Mouse (Mus musculus): Measurements from ENCODE around the gene Nfkbid. TPM values are rescaled to one million over a fixed set of nuclear protein-coding genes. Genes with fewer than 3 reads are reported as not detected.

The Nfkbid gene
- polyA plus RNA-seq, 1 experiment from 2014 or later, result 1.3 TPM

DNA sequence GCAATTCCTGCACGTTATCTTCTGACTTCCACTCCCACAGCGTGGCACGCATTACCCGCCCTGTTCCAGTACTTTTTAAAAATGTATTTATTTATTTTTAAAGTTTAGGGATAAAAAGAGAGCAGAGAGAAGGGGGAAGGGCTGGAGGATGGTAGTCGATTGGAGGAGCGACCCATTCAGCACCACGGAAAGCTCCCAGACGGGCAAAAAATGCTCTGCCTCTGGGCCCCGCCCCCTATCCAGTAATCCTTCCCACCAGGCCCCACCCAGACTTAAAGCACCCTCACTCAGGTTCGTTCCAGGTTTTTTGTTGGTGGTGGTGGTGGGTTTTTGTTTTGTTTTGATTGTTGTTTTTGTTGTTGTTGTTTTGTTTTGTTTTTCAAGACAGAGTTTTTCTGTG is 12.7 kb downstream of the Nfkbid start:
- Histone ChIP-seq H3K27ac (no peak overlapping the region), H3K9me3 (replicated peaks) (no peaks in the 10 kb centered on the region), H3K9ac (no peak overlapping the region), H3K4me2 (no peak overlapping the region), H3K27me3 (peaks cover 3% of the 10 kb centered on the region; the same call in 1 of the 2 replicates), H3K36me3 (ENCODE audit: poor library complexity, severe bottlenecking) (peaks cover 46% of the 10 kb centered on the region), H3K4me3 (no peak overlapping the region), H3K4me1 (no peaks in the 10 kb centered on the region)
- no peak for ATAC-seq
- WGBS, result 3% methylated on average over 10 of the region's 10 CpGs

- Histone ChIP-seq H3K36me3 (ENCODE audit: poor library complexity, severe bottlenecking) (peaks cover 50% of the 10 kb centered on the region), H3K4me3 (no peak overlapping the region), H3K4me2 (no peak overlapping the region), H3K9me3 (replicated peaks) (no peaks in the 10 kb centered on the region), H3K4me1 (no peaks in the 10 kb centered on the region), H3K27me3 (peaks cover 3% of the 10 kb centered on the region; the same call in 1 of the 2 replicates), H3K9ac (no peak overlapping the region), H3K27ac (no peak overlapping the region)
- 73% methylated on average over 10 of the region's 10 CpGs for WGBS
- ATAC-seq, result no peak
Observed at GRCm38 (mm10) chr7:30434701-30435100, 13.2 kb downstream of the Nfkbid start.

DNA sequence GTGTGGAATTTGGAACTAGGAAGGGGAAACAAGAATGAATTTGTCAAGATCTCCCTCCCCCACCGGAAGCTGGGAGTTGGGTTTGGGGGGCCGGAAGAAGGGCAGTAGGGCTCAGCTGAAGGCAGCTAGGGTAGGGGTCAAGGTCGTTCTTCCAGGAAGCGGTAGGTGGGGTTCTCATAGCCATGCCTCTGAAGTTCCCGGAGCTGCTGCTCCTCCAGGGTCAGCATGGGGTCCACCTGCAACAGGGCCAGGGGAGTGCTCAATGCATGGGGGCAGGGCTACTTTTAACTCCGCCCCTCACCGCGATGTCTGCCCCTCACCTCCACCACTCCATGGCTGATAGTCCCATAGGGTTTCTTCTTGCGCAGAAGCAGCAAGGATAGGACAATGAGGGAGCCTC is 13.6 kb downstream of the Nfkbid start:
- H3K9me3 ChIP-seq (replicated peaks), result no peaks in the 10 kb centered on the region
- no peak overlapping the region for H3K9ac ChIP-seq
- H3K36me3 ChIP-seq (ENCODE audit: poor library complexity, severe bottlenecking), result peaks cover 55% of the 10 kb centered on the region
- H3K4me3 ChIP-seq, result no peak overlapping the region
- peaks cover 3% of the 10 kb centered on the region; the same call in 1 of the 2 replicates for H3K27me3 ChIP-seq
- WGBS, result 57% methylated on average over 9 of the region's 9 CpGs
- H3K27ac ChIP-seq, result no peak overlapping the region
- no peak for ATAC-seq
- no peak overlapping the region for H3K4me2 ChIP-seq
- no peaks in the 10 kb centered on the region for H3K4me1 ChIP-seq

- H3K9me3 ChIP-seq (replicated peaks), result no peaks in the 10 kb centered on the region
- H3K27ac ChIP-seq, result no peak overlapping the region
- WGBS, result 13% methylated on average over 10 of the region's 10 CpGs
- no peaks in the 10 kb centered on the region for H3K4me1 ChIP-seq
- peaks cover 3% of the 10 kb centered on the region; the same call in 1 of the 2 replicates for H3K27me3 ChIP-seq
- H3K4me2 ChIP-seq, result no peak overlapping the region
- no peak overlapping the region for H3K9ac ChIP-seq
- H3K36me3 ChIP-seq (ENCODE audit: poor library complexity, severe bottlenecking), result peaks cover 72% of the 10 kb centered on the region
- no peak overlapping the region for H3K4me3 ChIP-seq
- ATAC-seq, result no peak
Observed at GRCm38 (mm10) chr7:30436879-30437278, 15.3 kb downstream of the Nfkbid start.

GRCm38 (mm10) chr7:30439734-30440133 is 18.2 kb downstream of the Nfkbid start:
- H3K27me3 ChIP-seq, result peaks cover 3% of the 10 kb centered on the region; the same call in 1 of the 2 replicates
- WGBS, result 79% methylated on average over 13 of the region's 13 CpGs
- no peak overlapping the region for H3K4me2 ChIP-seq
- H3K4me3 ChIP-seq, result no peak overlapping the region
- no peak overlapping the region for H3K9ac ChIP-seq
- no peak for ATAC-seq
- H3K36me3 ChIP-seq (ENCODE audit: poor library complexity, severe bottlenecking), result peaks cover 82% of the 10 kb centered on the region
- H3K27ac ChIP-seq, result no peak overlapping the region
- peaks cover 16% of the 10 kb centered on the region for H3K4me1 ChIP-seq
- H3K9me3 ChIP-seq (replicated peaks), result no peaks in the 10 kb centered on the region

GRCm38 (mm10) chr7:30440697-30441096 is 19.2 kb downstream of the Nfkbid start:
- ATAC-seq, result no peak
- peaks cover 17% of the 10 kb centered on the region for H3K4me1 ChIP-seq
- no peak overlapping the region for H3K27ac ChIP-seq
- H3K36me3 ChIP-seq (ENCODE audit: poor library complexity, severe bottlenecking), result peaks cover 73% of the 10 kb centered on the region
- H3K27me3 ChIP-seq, result no peaks in the 10 kb centered on the region
- no peaks in the 10 kb centered on the region for H3K9me3 ChIP-seq (replicated peaks)
- no peak overlapping the region for H3K9ac ChIP-seq
- no peak overlapping the region for H3K4me3 ChIP-seq
- no peak overlapping the region for H3K4me2 ChIP-seq
- WGBS, result 44% methylated on average over 2 of the region's 5 CpGs

DNA sequence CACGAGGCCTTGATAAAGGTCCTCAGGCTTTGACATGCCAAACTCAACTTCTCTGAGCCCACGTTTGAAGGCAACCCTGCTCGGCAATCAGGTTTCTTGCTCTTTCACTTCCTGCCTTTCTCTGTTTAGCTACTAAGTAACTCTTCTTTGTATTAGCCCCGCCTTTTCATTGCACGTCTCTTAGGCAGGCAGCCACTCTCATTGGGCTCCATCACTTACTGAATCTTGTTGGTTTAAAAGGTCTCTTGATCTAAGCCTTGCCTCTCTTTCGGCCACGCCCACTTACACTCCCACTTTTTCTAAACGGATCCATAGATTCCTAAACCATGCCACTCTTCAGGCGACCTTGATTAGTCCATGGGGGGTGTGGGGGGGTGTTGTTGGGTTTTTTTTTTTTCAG is 22.2 kb downstream of the Nfkbid start:
- H3K27ac ChIP-seq, result peak overlapping the region; percentile 92; the same call in 1 of the 2 replicates
- WGBS, result 20% methylated on average over 9 of the region's 9 CpGs
- peak overlapping the region; percentile 92; the same call in 1 of the 2 replicates for H3K9ac ChIP-seq

DNA sequence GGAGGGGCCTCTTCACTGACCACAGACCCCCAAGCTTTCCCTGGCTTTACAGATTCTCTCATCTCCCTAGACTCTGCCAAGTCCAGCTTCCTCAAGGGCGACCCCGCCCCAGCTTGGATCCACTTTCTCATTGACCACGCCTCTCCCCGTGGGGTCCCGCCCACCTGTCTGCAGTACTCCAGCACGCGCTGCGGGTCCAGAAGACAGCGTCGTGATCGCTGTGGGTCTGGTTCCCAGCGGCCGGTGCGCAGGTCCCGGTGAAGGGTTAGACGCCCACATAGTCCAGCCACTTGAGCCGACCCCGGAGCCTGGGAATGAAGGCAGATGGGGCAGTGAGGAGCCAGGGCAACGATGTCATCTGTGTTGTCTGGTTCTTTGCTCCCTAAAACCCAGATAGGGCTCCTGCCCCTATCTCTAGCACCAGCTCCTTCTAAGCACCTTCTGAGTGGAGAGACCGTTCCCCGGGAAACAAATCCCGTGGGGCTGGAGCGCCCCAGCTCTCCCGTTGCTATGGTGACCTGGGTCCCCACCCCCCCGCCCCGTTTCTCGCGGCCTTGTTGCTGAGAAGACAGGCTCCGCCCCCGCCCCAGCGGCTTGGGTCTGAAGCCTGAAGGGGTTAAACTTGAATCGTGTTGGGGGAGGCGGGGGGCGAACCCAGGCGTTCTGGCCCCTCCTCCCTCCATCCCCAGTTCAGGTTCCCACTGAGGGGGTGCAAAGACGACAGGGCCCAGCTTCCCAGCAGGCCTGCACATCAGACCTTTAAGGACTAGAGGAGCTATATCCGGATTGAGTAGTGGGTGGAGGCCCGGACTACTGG is 22.8 kb downstream of the Nfkbid start:
- Histone ChIP-seq H3K36me3 (ENCODE audit: poor library complexity, severe bottlenecking) (peaks cover 41% of the 10 kb centered on the region), H3K4me1 (peaks cover 21% of the 10 kb centered on the region), H3K9ac (peak overlapping the region; percentile 92), H3K9me3 (replicated peaks) (no peaks in the 10 kb centered on the region), H3K27me3 (no peaks in the 10 kb centered on the region), H3K4me2 (peak overlapping the region; percentile 86), H3K27ac (peak overlapping the region; percentile 92), H3K4me3 (peak overlapping the region; percentile 67)
- ATAC-seq, result peak; percentile 65
- under 1% methylated on average over 35 of the region's 38 CpGs for WGBS

More for the DNA sequence above, 22.2 kb downstream of the Nfkbid start:
- Histone ChIP-seq H3K4me2 (peak overlapping the region; percentile 86), H3K4me3 (peak overlapping the region; percentile 67), H3K9me3 (replicated peaks) (no peaks in the 10 kb centered on the region), H3K27me3 (no peaks in the 10 kb centered on the region), H3K36me3 (ENCODE audit: poor library complexity, severe bottlenecking) (peaks cover 46% of the 10 kb centered on the region), H3K4me1 (peaks cover 21% of the 10 kb centered on the region)
- no peak for ATAC-seq

DNA sequence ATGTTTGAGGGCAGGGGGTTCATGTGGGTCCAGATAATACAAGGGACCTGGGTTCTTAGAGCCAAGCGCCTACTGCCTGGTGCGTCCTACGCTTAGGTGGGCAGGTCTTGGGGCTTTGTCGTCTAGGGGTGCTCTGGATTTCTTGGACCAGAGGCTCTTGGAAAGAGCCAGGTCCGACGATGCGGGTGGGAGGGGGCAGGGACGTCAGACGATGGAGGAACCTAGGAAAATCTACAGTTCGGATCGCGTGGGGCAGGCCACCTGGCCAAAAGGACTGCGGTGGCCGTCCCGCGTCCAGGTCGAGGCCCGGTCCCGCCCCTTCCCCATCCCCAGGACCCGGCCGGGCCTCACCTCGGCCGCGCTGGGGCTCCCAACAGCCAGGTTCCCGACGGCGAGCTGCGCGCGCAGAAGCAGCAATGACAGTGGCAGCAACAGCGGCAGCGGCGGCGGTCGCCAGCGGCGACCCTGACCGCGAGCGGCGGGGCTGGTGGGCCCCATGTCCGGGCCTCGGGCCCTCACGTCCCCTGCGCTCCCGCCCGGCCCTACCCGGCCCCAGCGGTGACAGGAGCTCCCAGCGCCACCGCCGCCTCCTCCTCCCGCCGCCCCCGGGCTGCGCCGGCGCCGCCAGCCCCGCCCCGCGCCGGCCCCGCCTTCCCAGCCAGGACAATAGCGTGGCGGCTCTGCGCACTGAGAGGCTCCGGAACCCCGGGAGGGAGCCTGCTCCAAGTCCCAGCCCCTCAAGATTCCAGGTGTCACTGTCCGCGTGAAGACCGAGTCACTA is 23.6 kb downstream of the Nfkbid start, which contains the start of gene Aplp1:
Aplp1 (minus strand) TSS at position 565 of the 781 bp plus-strand sequence.
- ATAC-seq, result peak; percentile 84
- H3K4me3 ChIP-seq, result peak within 1 kb of the TSS; percentile 67
- 0 out of 2 replicates have a peak, but pooled peaks cover 2% of the 10 kb centered on the region for H3K27me3 ChIP-seq
- H3K4me2 ChIP-seq, result peak within 1 kb of the TSS; percentile 86
- H3K27ac ChIP-seq, result peak within 1 kb of the TSS; percentile 92
- WGBS, result under 1% methylated on average over 64 of the region's 72 CpGs
- peaks cover 33% of the 10 kb centered on the region for H3K36me3 ChIP-seq (ENCODE audit: poor library complexity, severe bottlenecking)
- peaks cover 21% of the 10 kb centered on the region for H3K4me1 ChIP-seq
- peak within 1 kb of the TSS; percentile 92 for H3K9ac ChIP-seq
- H3K9me3 ChIP-seq (replicated peaks), result no peaks in the 10 kb centered on the region

- no peak overlapping the region for H3K4me3 ChIP-seq
- WGBS, result 74% methylated on average over 7 of the region's 7 CpGs
Observed at GRCm38 (mm10) chr7:30450241-30450640, 28.7 kb downstream of the Nfkbid start.

GRCm38 (mm10) chr7:30453327-30453726 is 31.8 kb downstream of the Nfkbid start:
- Histone ChIP-seq H3K4me3 (no peak overlapping the region), H3K4me2 (peak overlapping the region; percentile 10; the same call in 1 of the 2 replicates), H3K27me3 (peaks cover 76% of the 10 kb centered on the region), H3K27ac (no peak overlapping the region), H3K4me1 (peaks cover 31% of the 10 kb centered on the region), H3K36me3 (ENCODE audit: poor library complexity, severe bottlenecking) (no peaks in the 10 kb centered on the region), H3K9ac (no peak overlapping the region), H3K9me3 (replicated peaks) (no peaks in the 10 kb centered on the region)
- WGBS, result 9% methylated on average over 25 of the region's 25 CpGs
- no peak for ATAC-seq

More at GRCm38 (mm10) chr7:30450241-30450640, 28.7 kb downstream of the Nfkbid start:
- Histone ChIP-seq H3K36me3 (ENCODE audit: poor library complexity, severe bottlenecking) (no peaks in the 10 kb centered on the region), H3K27ac (no peak overlapping the region), H3K4me1 (0 out of 2 replicates have a peak, but pooled peaks cover 14% of the 10 kb centered on the region), H3K4me2 (no peak overlapping the region), H3K27me3 (peaks cover 45% of the 10 kb centered on the region), H3K9ac (no peak overlapping the region), H3K9me3 (replicated peaks) (no peaks in the 10 kb centered on the region)
- no peak for ATAC-seq

DNA sequence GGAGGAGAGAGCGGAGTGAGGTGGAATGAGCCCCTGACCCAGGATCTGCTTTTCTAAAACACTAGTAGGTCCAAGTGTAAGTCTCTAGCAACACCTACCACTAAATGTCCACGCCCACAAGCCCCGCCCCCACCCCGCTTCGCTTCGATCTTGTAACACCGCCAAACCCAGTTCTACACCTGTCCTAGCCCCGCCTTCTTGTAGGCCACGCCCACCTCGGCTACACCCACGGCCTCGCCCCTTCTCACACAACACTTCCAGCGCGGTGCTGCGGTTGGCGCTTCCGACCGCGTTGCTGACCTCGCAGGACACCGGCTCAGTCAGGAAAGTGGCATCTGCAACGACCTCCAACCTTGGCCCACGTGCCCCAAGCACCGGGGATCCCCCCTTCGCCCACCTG is 32.2 kb downstream of the Nfkbid start:
- H3K9me3 ChIP-seq (replicated peaks), result no peaks in the 10 kb centered on the region
- peaks cover 35% of the 10 kb centered on the region for H3K4me1 ChIP-seq
- ATAC-seq, result no peak
- no peak overlapping the region for H3K4me3 ChIP-seq
- 3% methylated on average over 25 of the region's 25 CpGs for WGBS
- H3K27me3 ChIP-seq, result peaks cover 80% of the 10 kb centered on the region
- H3K9ac ChIP-seq, result no peak overlapping the region
- H3K27ac ChIP-seq, result no peak overlapping the region
- no peaks in the 10 kb centered on the region for H3K36me3 ChIP-seq (ENCODE audit: poor library complexity, severe bottlenecking)
- peak overlapping the region; percentile 10; the same call in 1 of the 2 replicates for H3K4me2 ChIP-seq
